Mouse (Mus musculus) neutrophil, adult 5-6 weeks (primary cell): ENCODE measurements around the gene Psmb3. TPM values are rescaled to one million over a fixed set of nuclear protein-coding genes. Genes with fewer than 3 reads are reported as not detected.
"Not testable (repeated sequence)": the region's sequence is repeated elsewhere in the genome, so short reads cannot be mapped to it uniquely, and the experiment has no call there.

Experiments used
- ATAC-seq: fragments of 151-379, 151-347 bp; 2 replicates; pipeline ENCODE4 v1.8.0; 2017; ENCODE audit warnings: mild to moderate bottlenecking, moderate TSS enrichment; ENCODE audit not compliant: insufficient number of reproducible peaks, poor library complexity, low FRiP score, severe bottlenecking; ENCODE audit errors: extremely low read depth
- total RNA-seq: library from RNA; stranded (forward); fragments of 200-1000 nt; gene quantifications from 2 replicates; pipeline ENCODE4 v1.2.3, GENCODE M21; 2017

Psmb3 gene
- total RNA-seq, 1 experiment from 2014 or later: 89.0 TPM

GRCm38 (mm10) chr11:97711200-97711900 is 8.2 kb downstream of the Psmb3 start:
- no peak for ATAC-seq

- no peak for ATAC-seq
Observed at GRCm38 (mm10) chr11:97712286-97712685, 9.1 kb downstream of the Psmb3 start.

- no peak for ATAC-seq
Observed at GRCm38 (mm10) chr11:97713896-97714295, 10.7 kb downstream of the Psmb3 start.

- no peak for ATAC-seq
Observed at GRCm38 (mm10) chr11:97714356-97714755, 11.2 kb downstream of the Psmb3 start.

- no peak for ATAC-seq
Observed at GRCm38 (mm10) chr11:97714784-97715760, 11.9 kb downstream of the Psmb3 start.

DNA sequence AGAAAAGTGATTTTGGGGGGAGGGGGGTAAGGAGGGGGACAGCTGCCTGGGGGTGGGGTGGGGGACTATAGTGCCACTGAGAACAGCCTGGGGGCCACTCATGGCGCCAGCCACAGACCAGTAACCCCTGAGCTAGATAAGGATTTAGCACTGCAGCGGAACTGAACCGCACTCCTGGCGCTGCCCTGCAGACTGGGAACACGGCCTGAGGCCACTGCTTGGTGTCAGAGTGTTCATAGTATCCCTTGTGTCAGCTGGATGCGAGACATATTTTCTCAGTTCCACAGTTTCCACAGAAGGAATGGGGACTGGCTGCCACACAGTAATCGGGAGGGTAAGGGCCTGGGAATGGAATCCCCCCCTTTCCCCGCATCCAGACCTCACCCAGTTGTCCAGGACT is 12.8 kb downstream of the Psmb3 start:
- ATAC-seq: no peak

DNA sequence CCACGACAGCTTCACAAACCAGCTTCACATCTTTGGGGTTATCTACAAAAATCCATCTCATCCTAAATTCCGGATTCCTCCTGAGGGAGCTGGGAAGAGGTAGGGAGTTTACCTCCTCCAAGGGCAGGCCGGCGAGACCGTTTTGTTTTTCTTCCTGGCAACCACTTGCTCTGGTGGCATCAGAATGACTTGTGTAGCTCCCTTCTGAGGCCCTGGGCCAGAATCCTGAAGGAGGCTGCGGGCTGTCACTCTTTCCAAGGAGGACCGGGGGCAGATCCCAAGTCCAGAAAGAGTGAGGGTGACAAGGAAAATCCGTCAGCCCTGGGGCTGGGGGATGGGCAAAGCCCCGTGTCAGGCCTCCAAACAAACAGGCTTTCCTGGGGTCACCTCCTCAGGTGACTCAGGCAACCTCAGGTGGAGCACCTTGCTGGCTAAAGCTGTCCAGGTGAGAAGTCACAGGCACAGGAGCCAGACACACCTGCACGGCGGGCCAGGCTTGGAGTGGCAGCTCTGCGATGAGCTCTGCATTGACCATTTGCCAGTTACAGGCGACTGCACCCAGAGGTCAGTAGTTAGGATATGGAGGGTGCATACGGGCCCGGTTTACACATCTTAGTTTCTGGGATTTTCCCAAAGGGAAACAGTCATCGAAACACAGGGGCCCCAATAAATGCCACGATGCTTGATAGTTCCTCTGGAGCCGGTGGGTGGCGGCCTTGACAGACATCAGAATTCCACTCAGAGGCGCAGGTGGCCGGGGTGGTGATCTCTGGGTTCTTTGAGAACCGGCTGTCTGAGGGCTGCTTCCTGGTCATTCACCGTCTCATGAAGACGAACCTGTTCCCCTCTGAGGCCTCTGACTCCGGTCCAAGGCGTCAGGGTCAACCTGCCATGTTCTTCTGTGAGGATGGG is 14.4 kb downstream of the Psmb3 start:
- ATAC-seq: no peak

DNA sequence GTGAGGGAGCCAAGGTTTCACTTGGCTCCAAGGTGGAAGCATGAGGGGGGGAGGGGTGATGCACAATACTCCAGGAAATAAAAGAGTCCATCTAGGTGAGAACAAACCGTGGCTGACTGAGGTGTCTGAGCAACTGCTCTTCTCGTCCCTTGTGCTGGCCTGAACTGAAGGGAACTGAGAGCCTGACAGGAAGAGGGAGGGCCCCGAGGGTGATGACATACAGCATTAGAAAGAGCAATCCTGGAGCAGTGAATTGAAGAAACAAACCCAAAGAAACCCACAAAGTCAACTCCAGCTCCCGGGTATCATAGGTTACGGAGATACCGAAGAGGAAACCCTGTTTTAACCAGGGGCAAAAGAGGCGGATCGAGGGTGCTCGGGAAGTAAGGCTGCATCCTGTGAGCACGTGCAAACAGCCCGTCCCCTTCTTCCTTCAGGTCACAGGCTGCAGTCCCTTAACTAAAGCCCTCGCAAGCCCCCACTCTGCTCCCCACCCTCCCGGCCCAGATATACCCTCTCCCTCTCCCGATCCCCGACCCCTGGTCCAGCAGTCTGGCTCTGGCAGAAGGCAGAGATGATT is 15.2 kb downstream of the Psmb3 start:
- ATAC-seq: peak; percentile 59

DNA sequence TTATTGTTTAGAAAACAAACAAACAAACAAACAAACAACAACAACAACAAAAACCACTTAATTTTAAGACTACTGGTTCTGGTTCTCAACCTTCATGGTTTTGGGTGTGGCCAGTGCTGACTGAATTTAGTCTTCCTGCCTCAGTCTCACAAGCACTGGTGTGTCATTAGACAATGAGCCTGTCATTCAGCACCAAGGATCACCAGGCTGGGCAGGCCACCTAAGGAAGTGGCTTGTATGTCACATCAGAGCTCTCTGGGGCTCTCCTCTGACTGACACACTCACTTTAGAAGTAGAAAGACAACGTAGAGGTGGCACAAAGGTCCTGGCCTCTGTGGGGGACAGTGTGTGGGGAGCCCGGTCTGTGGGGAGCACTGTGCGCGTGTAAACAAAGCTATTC is 15.8 kb downstream of the Psmb3 start:
- peak; percentile 23; the same call in 1 of the 2 replicates for ATAC-seq

GRCm38 (mm10) chr11:97721338-97721737 is 18.1 kb downstream of the Psmb3 start:
- no peak for ATAC-seq

DNA sequence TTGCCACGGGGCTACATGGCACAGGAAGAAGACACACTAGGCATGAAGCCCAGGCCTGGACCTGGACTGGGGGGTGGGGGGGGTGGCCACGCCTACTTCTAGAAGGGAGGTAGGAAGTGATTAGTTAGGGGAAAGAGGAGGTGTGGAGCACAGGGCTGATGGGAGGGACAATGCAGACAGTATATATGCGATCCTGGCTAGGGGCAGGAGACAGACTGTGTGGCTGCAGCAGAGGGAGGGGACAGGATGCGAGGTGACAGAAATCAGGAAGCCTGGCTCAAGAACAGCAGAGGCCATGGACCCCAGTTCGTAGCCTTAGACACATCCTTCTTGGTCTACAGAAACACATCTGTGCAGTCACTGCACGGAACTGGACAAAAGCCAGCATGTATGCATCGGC is 20.5 kb downstream of the Psmb3 start:
- no peak for ATAC-seq

DNA sequence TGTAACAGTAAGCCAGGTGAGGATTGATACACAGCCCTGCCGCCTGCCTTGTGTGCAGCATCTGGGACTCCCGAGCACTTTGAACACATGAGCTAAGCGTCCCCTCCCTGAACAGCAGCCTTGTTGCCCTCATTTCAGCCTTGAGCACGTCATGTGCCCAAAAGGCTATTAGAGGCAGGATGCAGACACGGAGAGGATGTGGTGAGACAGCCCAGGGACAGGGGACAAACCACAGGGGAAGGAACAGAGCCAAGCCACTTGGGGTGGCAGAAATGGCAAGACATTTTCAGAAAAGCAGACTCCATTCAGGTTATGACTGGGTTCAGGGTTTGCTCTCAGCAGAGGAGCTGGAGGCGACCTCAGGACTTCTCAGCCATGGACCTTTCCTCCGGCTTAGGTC is 25.1 kb downstream of the Psmb3 start:
- peak; percentile 68; the same call in 1 of the 2 replicates for ATAC-seq

- no peak for ATAC-seq
Observed at GRCm38 (mm10) chr11:97728730-97729129, 25.5 kb downstream of the Psmb3 start.

- no peak for ATAC-seq
Observed at GRCm38 (mm10) chr11:97733689-97734088, 30.5 kb downstream of the Psmb3 start.

DNA sequence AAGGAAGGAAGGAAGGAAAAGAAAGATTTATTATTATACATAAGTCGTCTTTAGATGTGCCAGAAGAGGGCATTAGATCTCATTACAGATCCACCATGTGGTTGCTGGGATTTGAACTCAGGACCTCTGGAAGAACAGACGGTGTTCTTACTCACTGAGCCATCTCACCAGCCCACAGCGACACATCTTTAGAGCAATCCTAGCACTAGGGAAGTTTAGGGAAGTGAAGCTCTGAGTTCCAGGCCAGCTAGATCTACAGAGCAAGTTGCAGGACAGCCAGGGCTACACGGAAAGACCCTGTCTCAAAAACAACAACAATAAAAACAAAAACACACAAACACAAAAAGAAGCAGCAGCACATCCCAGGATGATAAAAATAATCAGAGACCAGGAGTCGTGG is 31.6 kb downstream of the Psmb3 start:
- not testable (repeated sequence) for ATAC-seq

GRCm38 (mm10) chr11:97736645-97737044 is 33.4 kb downstream of the Psmb3 start:
- no peak for ATAC-seq

GRCm38 (mm10) chr11:97737600-97737999 is 34.4 kb downstream of the Psmb3 start:
- ATAC-seq: no peak

GRCm38 (mm10) chr11:97738703-97739102 is 35.5 kb downstream of the Psmb3 start:
- ATAC-seq: no peak

DNA sequence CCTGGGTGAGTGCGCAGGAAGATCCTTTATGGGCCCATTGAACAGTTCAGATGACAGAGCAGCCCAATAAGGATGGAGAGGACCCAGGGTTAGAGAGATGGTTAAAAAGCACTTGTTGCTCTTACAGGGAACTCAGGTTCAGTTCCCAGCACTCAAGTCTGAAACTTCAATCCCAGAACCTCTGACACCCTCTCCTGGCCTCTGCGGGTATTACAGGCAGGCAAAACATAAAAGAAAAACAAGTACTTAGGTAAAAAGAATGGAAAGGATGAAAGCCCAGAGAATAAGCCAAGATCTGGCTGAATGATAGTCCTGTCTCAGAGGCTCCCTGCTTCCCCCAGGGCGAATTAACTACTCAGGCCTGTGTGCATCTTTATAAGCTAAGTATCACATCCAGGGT is 36.0 kb downstream of the Psmb3 start:
- no peak for ATAC-seq
